Mouse (Mus musculus): ENCODE data around the gene Mapk8ip2.
"Not testable (repeated sequence)": the region's sequence is repeated elsewhere in the genome, so short reads cannot be mapped to it uniquely, and the experiment has no call there.

Gene Mapk8ip2

DNA sequence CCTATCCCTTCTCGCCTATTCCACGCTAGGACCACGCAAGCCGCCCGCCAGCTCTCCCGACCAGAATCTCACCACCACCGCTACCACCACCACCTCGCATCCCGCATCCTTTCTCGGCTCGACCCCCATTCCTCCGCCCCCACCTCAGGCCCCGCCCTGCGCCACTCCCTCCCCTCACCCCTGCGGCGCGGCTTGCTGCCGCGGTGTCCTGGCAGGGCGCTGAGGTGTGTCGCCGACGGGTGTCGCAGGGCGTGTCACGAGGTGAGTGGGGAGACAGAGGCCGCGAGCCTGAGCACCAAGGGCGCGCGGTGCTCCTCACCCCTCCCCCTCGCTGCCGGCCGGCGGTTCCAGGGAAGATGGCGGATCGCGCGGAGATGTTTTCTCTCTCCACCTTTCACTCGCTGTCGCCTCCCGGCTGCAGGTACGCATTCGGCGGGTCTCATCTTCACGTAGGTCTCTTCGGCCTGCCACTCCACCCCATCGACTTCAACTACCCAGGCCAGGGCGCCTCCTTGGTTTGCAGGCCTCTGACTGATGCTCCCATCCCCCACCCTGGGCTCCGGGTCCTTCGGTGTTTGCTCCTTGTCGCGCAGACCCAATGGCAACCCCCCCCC lies at the start of gene Mapk8ip2:
Gene Mapk8ip2, plus strand, starts transcription at position 49 of the 614 bp plus-strand sequence.
- in situ Hi-C loops (cut with MboI, MseI): no loop called here

DNA sequence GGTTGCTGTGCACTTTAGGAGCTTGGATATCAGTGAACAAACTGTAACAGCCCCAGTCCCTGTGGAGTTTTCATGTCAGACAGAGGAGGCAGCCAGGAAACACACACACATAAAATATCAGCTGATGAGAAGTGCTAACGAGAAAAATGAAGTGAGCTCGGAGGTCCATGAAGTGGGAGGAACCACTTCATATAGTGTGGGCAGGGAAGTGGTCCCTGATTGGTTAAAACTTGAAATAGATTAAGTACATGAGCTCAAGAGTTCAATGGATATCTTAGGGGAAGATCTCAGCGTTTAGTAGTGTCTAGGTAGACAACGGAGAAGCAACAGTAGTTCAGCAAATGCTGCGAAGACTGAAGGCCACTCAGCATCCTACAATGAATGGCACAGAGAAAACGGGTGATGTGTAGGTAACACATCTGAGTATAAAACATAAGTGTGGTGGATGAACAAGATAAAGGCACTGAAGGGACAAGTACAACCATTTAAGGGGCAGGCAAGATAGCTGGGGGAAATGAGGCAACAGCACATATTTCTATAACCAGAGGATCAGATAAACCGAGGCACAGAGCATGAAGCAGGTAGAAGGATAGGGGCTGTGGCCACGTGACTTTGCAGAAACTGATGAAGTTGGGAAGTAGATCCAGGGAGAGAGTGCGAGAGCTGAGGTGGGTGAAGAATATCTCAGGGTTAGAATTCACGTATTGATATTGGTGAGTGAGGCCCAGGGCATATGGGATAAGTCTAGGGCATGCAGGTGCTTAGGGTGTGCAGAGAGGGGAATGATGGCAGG lies 48.7 kb upstream of the Mapk8ip2 start:
- in situ Hi-C loops (cut with MboI, MseI): no loop called here

GRCm38 (mm10) chr15:89406691-89407090 lies 47.0 kb upstream of the Mapk8ip2 start:
- in situ Hi-C loops (cut with MboI, MseI): no loop called here

DNA sequence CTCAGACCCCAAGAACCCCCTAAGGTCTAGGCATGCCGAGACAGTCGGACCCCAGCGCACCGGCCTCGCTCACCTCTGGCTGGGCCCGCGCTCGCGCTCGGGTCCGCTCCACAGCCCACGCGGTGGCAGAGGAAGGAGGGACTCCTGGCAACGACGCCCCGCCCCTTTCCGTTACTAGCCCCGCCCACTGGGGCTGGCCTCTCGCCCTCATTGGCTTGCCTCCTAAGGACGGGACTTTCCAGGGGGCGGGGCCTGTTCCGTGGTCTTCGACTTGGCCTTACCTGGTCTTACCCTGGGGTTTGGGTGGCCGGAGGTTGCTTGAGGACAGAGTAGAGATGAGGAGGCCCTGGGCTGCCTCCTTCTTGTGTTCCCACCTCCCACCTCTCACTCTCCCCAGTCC lies 43.6 kb upstream of the Mapk8ip2 start, which contains the start of gene Syce3:
Gene Syce3, minus strand, starts transcription at position 386 of the 400 bp plus-strand sequence.
- in situ Hi-C loops (cut with MboI, MseI): no loop called here

- in situ Hi-C loops (cut with MboI, MseI): no loop called here
Measured at GRCm38 (mm10) chr15:89415282-89415681, 38.4 kb upstream of the Mapk8ip2 start.

DNA sequence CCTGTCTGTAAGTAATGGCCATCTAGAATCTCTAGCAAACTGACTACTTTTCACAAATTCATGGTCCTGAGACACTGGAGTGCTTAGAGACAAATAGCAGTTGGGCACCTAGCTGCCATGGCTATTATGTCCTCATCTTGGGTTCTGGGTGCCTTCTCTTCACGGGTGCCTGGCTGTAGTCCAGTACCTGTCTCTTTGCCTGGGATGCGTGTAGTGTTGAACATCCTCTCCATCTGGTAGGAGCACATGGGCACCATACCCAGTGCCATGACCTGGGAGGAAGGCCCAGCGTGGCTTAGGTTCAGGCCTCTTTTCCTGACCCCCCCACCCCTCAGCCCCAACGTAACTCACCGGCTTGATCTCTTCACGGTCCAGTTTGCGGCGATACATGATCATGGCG lies 31.8 kb upstream of the Mapk8ip2 start:
- in situ Hi-C loops (cut with MboI, MseI): no loop called here

DNA sequence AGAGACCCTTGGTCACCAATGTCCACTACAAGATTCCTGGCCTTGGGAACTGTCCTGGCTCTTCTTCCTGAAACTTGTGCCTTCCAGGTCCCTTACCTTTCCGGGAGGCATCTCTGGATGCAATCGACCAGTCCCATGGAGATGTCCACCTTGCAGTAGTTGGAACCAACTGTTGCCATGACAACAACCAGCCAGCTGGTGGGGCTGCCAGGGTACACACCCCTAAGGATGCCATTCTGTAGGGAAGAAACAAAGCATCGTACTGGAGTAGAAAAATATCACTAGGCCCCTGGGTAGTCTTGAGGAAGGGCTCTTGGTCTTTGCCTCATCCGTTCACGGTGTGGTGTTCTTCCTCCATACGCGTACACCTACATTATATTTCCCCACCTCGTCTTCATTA lies 29.1 kb upstream of the Mapk8ip2 start:
- in situ Hi-C loops (cut with MboI, MseI): loop anchor here in 1 of 2 experiments (5.0 kb wide), 1 partner anchor 72 kb away; no protein-coding TSS in a partner anchor

- in situ Hi-C loops (cut with MboI, MseI): loop anchor here in 1 of 2 experiments (5.0 kb wide), 1 partner anchor 73 kb away; no protein-coding TSS in a partner anchor
Measured at GRCm38 (mm10) chr15:89425711-89426121, 28.0 kb upstream of the Mapk8ip2 start, which contains the start of gene Cpt1b. Gene Cpt1b, minus strand, starts transcription at chr15:89425863.

GRCm38 (mm10) chr15:89426716-89427115 lies 27.0 kb upstream of the Mapk8ip2 start:
- in situ Hi-C loops (cut with MboI, MseI): loop anchor here in 1 of 2 experiments (5.0 kb wide), 1 partner anchor 74 kb away; no protein-coding TSS in a partner anchor

DNA sequence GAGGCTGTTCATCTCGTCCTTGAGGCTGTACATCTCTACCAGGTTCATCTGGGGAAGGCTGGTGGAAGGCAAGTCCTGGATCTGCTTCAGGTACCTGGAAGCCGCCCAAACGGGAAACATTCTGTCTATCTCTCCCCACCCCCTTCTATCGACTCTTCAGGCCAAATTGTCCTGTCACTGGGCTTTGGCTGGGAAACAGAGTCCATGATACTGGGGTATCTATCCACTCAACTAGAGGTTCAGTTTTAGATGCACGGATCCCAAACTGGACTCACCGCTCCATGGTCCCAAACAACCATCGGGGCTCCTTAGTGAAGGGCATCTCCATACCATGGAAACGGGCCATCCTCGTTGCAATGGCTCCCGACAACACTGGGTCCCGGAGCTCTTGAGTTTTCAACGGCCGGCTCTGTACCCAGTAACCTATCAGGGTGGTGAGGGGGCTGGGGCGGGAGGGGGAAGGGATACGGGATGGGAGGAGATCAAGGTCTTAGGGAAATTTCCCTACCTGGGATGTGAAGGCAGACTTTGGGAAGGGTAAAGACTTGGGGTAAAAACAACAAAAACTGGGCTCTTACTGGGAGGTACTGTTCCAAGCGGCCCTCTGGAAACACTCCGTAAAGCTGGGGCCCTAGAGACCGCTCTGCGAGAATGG lies 25.4 kb upstream of the Mapk8ip2 start:
- in situ Hi-C loops (cut with MboI, MseI): loop anchor here in 1 of 2 experiments (5.0 kb wide), 1 partner anchor 76 kb away; no protein-coding TSS in a partner anchor

GRCm38 (mm10) chr15:89428821-89429351 lies 24.8 kb upstream of the Mapk8ip2 start:
- in situ Hi-C loops (cut with MboI, MseI): loop anchor here in 1 of 2 experiments (5.0 kb wide), 1 partner anchor 77 kb away; no protein-coding TSS in a partner anchor

GRCm38 (mm10) chr15:89429352-89430221 lies 24.1 kb upstream of the Mapk8ip2 start, which contains the start of the genes C730034F03Rik, Gm44502 and Chkb:
Gene C730034F03Rik, plus strand, starts transcription at chr15:89429589.
Gene Gm44502, minus strand, starts transcription at chr15:89429696.
Gene Chkb, minus strand, starts transcription at chr15:89429908.
- in situ Hi-C loops (cut with MboI, MseI): loop anchor here in 1 of 2 experiments (5.0 kb wide), 1 partner anchor 77 kb away; no protein-coding TSS in a partner anchor

DNA sequence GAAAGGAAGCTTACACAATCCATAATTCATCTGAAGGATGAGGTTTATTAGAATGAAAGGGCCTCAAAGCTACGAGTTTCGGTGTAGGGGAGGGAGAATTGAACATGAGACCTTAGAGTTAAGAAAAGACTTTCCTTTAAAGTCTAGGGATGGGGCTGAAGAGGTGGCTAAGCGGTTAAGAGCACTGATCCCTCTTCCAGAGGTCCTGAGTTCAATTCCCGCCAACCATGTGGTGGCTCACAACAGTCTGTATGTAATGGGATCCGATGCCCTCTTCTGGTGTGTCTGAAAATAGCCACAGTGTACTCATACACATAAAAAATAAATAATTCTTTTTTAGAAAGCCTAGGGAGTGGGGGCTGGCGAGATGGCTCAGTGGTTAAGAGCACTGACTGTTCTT lies 23.4 kb upstream of the Mapk8ip2 start:
- in situ Hi-C loops (cut with MboI, MseI): no loop called here

DNA sequence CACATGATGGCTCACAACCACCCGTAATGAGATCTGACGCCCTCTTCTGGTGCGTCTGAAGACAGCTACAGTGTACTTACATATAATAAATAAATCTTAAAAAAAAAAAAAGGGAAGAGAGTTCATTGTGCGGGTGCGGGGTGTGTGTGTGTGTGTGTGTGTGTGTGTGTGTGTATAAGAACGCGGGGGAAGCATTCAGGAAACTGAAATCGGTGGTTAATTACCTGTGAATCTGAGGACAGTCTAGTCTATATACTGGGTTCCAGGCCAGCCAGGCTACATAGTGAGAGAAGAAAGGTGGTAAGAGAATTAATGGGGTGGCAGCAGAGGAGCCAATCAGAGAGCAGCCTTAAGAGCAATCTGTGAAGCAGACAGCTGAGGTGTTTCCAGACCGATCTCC lies 22.9 kb upstream of the Mapk8ip2 start:
- in situ Hi-C loops (cut with MboI, MseI): not testable (repeated sequence)

- in situ Hi-C loops (cut with MboI, MseI): no loop called here
Measured at GRCm38 (mm10) chr15:89431271-89431670, 22.4 kb upstream of the Mapk8ip2 start.

GRCm38 (mm10) chr15:89431806-89432205 lies 21.9 kb upstream of the Mapk8ip2 start:
- in situ Hi-C loops (cut with MboI, MseI): no loop called here

- in situ Hi-C loops (cut with MboI, MseI): no loop called here
Measured at GRCm38 (mm10) chr15:89432946-89433345, 20.8 kb upstream of the Mapk8ip2 start.

DNA sequence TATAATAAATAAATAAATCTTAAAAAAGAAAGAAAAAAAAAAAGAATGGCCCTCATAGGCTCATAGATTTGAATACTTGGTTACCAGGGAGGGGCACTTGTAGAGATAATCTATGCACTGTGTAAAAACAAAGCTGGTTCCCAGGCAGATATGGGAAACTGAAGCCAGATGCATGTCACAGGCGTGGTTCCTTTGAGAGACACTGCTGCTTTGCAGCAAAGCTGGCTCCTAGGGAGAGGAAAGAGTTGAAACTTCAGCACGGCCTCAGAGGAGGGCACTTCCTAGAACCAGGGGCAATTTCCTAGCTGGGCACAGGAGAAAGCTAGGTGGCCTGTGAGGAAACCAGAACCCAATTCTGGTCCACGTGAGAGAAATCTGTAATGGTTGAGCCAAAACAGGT lies 19.6 kb upstream of the Mapk8ip2 start:
- in situ Hi-C loops (cut with MboI, MseI): no loop called here

DNA sequence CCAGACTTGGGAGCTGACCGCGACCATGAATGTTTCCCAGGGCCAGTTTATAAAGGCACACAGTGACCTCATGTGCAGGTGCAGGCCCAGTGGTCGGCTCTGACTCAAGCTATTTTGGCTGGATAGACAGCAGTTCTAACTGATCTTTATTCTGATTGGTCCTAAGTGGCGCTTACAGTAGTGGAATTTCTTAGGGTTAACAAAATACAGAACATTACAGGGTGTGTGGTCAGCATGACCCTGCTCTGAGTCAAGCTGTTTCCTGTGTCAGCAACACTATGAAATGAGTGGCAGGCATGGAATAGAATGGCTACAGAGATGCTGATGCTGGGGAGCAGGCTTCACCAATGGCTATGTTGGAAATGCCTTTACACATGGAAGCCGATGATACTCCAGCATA lies 17.8 kb upstream of the Mapk8ip2 start:
- in situ Hi-C loops (cut with MboI, MseI): no loop called here

- in situ Hi-C loops (cut with MboI, MseI): no loop called here
Measured at GRCm38 (mm10) chr15:89442486-89443070, 11.1 kb upstream of the Mapk8ip2 start.
